Mouse (Mus musculus) heart, embryonic 11.5 days (tissue): Measurements from ENCODE around the gene Pkp4. TPM values are rescaled to one million over a fixed set of nuclear protein-coding genes. Genes with fewer than 3 reads are reported as not detected.
A peak's percentile ranks its signal among the peaks of the same experiment; 100 is the strongest.

Source experiments
- ATAC-seq: fragments of 200-750 bp; cut with Nextera tagmentation; replicated peaks from 2 replicates; pipeline ENCODE4 v1.8.0; 2017; ENCODE audit warnings: moderate library complexity; ENCODE audit not compliant: insufficient number of reproducible peaks, low FRiP score, low TSS enrichment
- H3K27ac ChIP-seq: fragments of 300-500 bp; sonication (generic); 2 replicates; pipeline ENCODE4 v1.5.1; 2014; ENCODE audit warnings: mild to moderate bottlenecking, low read depth, low read length
- H3K27me3 ChIP-seq: fragments of 300-500 bp; sonication (generic); 2 replicates; pipeline ENCODE4 v1.6.1; 2014; ENCODE audit warnings: mild to moderate bottlenecking, low read length, mixed read lengths; ENCODE audit not compliant: control insufficient read depth, insufficient read depth
- H3K36me3 ChIP-seq: fragments of 300-500 bp; sonication (generic); 2 replicates; pipeline ENCODE4 v1.6.1; 2014; ENCODE audit warnings: mild to moderate bottlenecking, low read length, moderate library complexity, mixed read lengths; ENCODE audit not compliant: control insufficient read depth, insufficient read depth
- H3K4me1 ChIP-seq: fragments of 300-500 bp; sonication (generic); 2 replicates; pipeline ENCODE4 v1.6.1; 2014; ENCODE audit warnings: low read length; ENCODE audit not compliant: control insufficient read depth, insufficient read depth
- H3K4me2 ChIP-seq: fragments of 300-500 bp; sonication (generic); 2 replicates; pipeline ENCODE4 v1.6.1; 2014; ENCODE audit warnings: mild to moderate bottlenecking, moderate library complexity
- H3K4me3 ChIP-seq: fragments of 300-500 bp; sonication (generic); 2 replicates; pipeline ENCODE4 v1.5.1; 2014; ENCODE audit warnings: low read depth, low read length
- H3K9ac ChIP-seq: fragments of 300-500 bp; sonication (generic); 2 replicates; pipeline ENCODE4 v1.6.1; 2014; ENCODE audit warnings: mild to moderate bottlenecking, low read depth, low read length, moderate library complexity
- H3K9me3 ChIP-seq: fragments of 300-500 bp; sonication (generic); replicated peaks from 2 replicates; pipeline ENCODE4 v1.6.1; 2016; ENCODE audit warnings: low read length; ENCODE audit not compliant: control insufficient read depth
- WGBS: fragments of 180-500 bp; shearing (Covaris S2); extraction: QIAGEN DNeasy Blood & Tissue Kit; methylation state at CpG from one replicate; pipeline ENCODE4 v1.1.7; 2014; ENCODE audit not compliant: insufficient replicate concordance; 5-methylcytosine and 5-hydroxymethylcytosine counted together
- polyA plus RNA-seq: library from polyadenylated mRNA; unstranded; fragments of >200 nt; fragmentation: Nextera tagmentation; extraction: Ambion mirVana; gene quantifications from 2 replicates; pipeline ENCODE4 v1.2.1, GENCODE M21; 2014

The Pkp4 gene
- polyA plus RNA-seq, 1 experiment from 2014 or later, result 37.6 TPM

DNA sequence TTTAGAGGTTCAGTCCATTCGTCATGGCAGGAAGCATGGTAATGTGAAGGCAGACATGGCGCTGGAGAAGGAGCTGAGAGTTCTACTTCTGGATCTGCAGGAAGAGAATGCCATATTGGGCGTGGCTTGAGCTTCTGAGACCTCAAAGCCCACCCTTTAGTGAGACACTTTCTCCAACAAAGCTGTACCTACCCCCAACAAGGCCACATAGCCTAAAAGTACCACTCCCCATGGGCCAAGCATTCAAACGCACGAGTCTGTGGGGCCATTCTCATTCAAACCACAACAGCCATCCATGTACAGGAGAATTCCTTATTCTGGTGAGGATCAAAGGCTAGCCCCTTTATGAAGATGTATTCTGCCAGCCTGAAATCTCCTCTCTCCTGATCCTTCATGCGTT lies 57.3 kb downstream of the Pkp4 start:
- H3K4me3 ChIP-seq, result no peak overlapping the region
- no peaks in the 10 kb centered on the region for H3K27me3 ChIP-seq
- no peaks in the 10 kb centered on the region for H3K9me3 ChIP-seq
- H3K4me1 ChIP-seq, result peaks cover 18% of the 10 kb centered on the region; the same call in 1 of the 2 replicates
- no peak overlapping the region for H3K9ac ChIP-seq
- H3K4me2 ChIP-seq, result no peak overlapping the region
- no peak overlapping the region for H3K27ac ChIP-seq
- H3K36me3 ChIP-seq, result no peaks in the 10 kb centered on the region
- 91% methylated on average over 6 of the region's 6 CpGs for WGBS
- no peak for ATAC-seq

DNA sequence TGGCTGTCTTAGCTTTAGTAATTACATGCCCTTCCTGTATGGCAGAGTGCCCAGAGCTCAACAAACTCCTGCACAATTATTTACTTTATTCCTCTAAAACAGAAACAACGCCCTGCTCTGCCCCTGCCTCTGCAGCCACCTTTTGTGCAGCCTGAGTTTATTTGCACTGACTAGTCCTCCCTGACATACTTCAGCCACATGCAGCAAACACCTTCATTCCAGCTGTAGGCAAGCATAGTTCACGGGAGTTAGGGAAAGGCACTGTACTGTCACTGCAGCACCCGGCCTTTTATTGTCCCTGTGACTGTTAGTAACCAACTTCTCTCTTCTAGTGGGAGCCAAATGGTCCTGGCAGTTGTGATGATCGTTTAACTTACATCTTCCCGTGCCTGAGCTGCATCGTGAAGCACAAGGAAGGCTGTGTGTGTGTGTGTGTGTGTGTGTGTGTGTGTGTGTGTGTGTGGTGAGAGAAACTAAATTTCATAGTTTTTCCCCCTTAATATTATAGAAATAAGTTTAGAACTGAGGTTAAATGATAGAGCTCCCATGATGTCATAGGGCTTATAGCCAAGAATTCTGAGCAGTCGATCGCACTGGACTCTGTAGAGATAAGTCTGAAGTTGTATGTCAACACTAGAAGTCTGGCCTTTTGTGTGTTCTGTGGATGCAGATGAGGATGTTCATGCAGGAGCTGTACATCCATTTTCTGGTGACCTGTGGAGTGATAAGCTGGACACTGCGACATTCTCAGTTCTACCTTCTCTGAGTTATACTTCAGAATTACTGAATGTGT lies 59.5 kb downstream of the Pkp4 start:
- 46% methylated on average over 9 of the region's 9 CpGs for WGBS
- Histone ChIP-seq H3K9me3 (no peaks in the 10 kb centered on the region), H3K27me3 (no peaks in the 10 kb centered on the region), H3K4me3 (no peak overlapping the region), H3K27ac (peak overlapping the region; percentile 76), H3K36me3 (no peaks in the 10 kb centered on the region), H3K4me1 (peaks cover 15% of the 10 kb centered on the region; the same call in 1 of the 2 replicates), H3K4me2 (0 out of 2 replicates have a peak overlapping the region, but pooled peaks have one; percentile 2), H3K9ac (no peak overlapping the region)
- ATAC-seq, result no peak

DNA sequence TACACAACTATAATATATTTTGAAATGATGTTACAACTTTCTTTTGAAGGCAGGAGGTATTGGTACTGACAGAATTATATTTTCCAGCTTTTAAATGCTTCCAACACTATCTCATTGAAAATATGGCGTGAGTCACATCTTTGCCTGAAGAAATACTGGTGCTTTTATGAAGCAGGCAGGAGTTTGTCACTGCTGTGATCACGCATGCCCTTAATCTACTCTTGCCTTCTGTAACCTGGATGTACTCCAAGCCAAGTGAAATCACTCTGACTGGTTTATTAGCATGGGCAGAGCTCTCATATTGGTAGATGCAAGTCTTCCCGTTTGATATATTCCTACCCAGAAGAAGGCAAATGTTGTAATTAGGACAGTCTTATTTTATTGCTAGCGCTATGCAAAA lies 65.7 kb downstream of the Pkp4 start:
- Histone ChIP-seq H3K9ac (no peak overlapping the region), H3K36me3 (no peaks in the 10 kb centered on the region), H3K27ac (no peak overlapping the region), H3K9me3 (no peaks in the 10 kb centered on the region), H3K27me3 (no peaks in the 10 kb centered on the region), H3K4me1 (no peaks in the 10 kb centered on the region; the same call in 1 of the 2 replicates), H3K4me2 (no peak overlapping the region), H3K4me3 (no peak overlapping the region)
- 89% methylated on average over 4 of the region's 4 CpGs for WGBS
- no peak for ATAC-seq

DNA sequence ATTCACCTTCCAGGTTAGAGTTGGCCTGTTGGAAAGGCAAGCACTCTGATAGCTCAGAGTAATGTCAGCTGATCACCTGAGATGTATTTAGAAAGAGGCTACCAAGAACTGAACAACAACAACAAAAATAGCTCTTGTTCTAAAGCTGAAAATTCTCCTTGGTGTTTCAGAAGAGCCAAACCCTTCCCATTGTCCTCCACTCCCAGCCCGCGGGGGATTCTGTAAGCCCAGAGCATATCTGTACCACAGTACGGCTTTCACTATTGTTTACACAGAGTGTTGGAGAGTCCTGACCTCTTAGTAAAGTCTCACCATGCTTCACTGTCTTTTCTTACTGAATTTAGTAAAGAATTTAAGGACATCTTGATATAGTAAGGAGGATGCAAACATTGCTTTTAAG lies 66.4 kb downstream of the Pkp4 start:
- Histone ChIP-seq H3K27me3 (no peaks in the 10 kb centered on the region), H3K9ac (no peak overlapping the region), H3K4me1 (no peaks in the 10 kb centered on the region; the same call in 1 of the 2 replicates), H3K4me3 (no peak overlapping the region), H3K36me3 (no peaks in the 10 kb centered on the region), H3K27ac (no peak overlapping the region), H3K4me2 (no peak overlapping the region), H3K9me3 (no peaks in the 10 kb centered on the region)
- no peak for ATAC-seq
- 75% methylated on average over 3 of the region's 3 CpGs for WGBS

DNA sequence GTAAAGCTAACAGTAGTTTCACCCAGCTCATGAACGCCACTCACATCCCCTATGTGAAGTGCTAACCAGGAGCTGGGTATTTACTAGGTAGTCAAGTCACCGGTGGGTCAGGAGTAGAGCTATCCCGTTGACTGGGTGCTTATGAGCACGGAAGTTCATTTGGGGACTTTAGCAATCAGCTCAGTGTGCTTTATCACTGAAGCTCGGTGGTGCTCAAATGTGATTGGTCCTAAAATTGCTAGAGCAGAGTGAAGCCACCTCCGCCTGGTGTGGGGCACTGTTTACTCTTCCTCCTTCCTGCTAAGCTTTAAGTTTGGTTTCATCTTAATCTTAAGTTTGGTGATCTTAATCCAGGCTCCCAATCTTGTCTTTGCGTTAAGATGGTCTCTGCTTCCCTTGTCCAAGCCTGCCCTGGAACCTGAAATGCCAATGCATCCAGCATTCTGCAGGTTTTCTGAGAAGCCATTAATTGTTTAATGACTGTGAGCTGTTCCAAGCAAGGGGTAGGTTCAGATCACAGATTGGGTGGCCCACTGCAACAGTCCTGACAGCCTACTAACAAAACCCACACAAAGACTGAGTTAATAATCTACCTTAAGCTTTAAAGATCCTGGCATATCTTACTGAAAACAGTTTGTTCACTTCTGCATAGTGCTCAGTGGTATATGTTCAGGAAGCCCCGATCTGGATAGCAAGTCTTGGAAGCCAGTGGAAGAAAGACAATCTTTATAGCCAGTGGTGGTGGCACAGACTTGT lies 67.0 kb downstream of the Pkp4 start:
- Histone ChIP-seq H3K9me3 (no peaks in the 10 kb centered on the region), H3K4me1 (no peaks in the 10 kb centered on the region; the same call in 1 of the 2 replicates), H3K4me2 (no peak overlapping the region), H3K4me3 (no peak overlapping the region), H3K9ac (no peak overlapping the region), H3K27ac (no peak overlapping the region), H3K27me3 (no peaks in the 10 kb centered on the region), H3K36me3 (no peaks in the 10 kb centered on the region)
- WGBS, result 75% methylated on average over 8 of the region's 8 CpGs
- no peak for ATAC-seq

DNA sequence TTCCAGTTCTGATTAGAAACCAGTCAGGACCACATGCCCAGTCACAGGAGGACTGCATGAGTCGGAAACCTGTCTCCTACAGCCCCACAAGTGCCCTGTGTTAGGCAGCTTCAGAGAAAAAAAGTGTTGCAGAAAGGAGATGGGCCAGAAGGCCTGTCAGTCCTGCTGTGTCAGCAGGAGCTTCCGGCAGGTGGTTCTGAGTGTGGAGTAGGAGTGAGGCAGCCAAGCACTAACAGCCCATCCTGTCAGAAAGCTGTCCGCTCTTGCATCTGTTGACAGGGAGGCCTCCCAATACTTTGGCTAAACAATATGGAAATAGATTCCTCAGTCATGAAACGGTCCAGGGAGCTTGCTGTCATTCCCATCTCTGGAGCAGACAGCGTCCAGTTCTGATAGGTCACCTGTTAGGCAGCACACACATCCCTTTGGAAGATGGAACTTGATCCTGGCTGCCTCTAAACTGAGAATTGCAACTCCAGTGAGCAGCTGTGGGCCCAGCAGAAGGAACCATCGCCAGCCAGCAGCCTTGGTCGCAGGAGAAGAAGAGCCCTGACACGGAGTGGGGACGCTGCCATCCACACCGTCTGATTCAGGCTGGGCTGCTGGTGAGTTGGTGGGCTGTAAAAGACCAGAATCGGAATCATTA lies 68.7 kb downstream of the Pkp4 start:
- no peak overlapping the region for H3K4me2 ChIP-seq
- no peak for ATAC-seq
- H3K27me3 ChIP-seq, result no peaks in the 10 kb centered on the region
- H3K4me1 ChIP-seq, result peaks cover 12% of the 10 kb centered on the region
- 83% methylated on average over 11 of the region's 11 CpGs for WGBS
- no peaks in the 10 kb centered on the region for H3K36me3 ChIP-seq
- no peak overlapping the region; the same call in 1 of the 2 replicates for H3K27ac ChIP-seq
- H3K4me3 ChIP-seq, result no peak overlapping the region
- H3K9me3 ChIP-seq, result no peaks in the 10 kb centered on the region
- H3K9ac ChIP-seq, result no peak overlapping the region

DNA sequence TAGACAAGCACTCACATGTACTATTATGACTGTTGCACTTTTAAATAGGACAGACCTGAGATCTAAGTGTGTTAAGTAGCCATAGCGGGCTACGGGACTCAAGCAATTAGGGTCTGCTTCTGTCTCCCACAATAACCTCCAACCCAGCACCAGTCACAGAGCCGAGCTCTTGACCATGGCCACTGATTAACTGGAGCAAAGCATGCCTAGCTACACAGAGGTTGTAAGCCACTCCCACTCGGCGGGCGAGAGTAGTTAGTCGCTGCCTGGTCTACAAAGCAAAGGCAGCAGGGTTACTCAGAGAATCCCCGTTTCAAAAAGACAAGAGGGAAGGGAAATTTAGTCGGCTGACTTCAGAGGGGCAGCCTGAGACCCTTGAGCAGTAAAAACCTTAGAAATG lies 70.0 kb downstream of the Pkp4 start:
- WGBS, result 62% methylated on average over 9 of the region's 9 CpGs
- no peak for ATAC-seq
- H3K9me3 ChIP-seq, result no peaks in the 10 kb centered on the region
- no peaks in the 10 kb centered on the region for H3K27me3 ChIP-seq
- no peak overlapping the region for H3K9ac ChIP-seq
- H3K4me3 ChIP-seq, result no peak overlapping the region
- H3K36me3 ChIP-seq, result no peaks in the 10 kb centered on the region
- no peak overlapping the region for H3K27ac ChIP-seq
- H3K4me1 ChIP-seq, result peaks cover 17% of the 10 kb centered on the region
- no peak overlapping the region for H3K4me2 ChIP-seq

DNA sequence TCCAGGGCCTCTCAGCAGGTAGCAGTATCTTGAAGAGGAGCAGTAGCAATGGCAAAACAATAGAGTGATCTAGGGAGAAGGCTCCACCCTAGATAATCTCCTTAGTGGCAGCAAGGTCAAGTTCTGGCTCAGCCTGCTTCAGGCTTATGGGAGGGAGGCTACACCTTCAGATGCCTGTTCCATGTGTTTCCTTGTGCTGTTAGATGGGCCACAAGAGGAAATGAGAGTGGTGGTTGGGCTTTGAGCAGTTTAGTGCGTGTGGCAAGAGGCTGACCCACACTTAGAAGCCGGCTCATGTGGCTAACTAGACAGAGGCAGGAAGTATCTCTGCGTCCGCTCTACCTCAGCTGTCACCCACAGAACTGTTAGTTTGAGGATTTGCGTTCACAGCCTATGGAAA lies 70.9 kb downstream of the Pkp4 start:
- H3K4me2 ChIP-seq, result no peak overlapping the region
- H3K27me3 ChIP-seq, result no peaks in the 10 kb centered on the region
- peaks cover 17% of the 10 kb centered on the region for H3K4me1 ChIP-seq
- WGBS, result 77% methylated on average over 5 of the region's 5 CpGs
- 0 out of 2 replicates have a peak overlapping the region, but pooled peaks have one; percentile 29 for H3K27ac ChIP-seq
- no peak overlapping the region for H3K4me3 ChIP-seq
- H3K9me3 ChIP-seq, result no peaks in the 10 kb centered on the region
- no peak overlapping the region for H3K9ac ChIP-seq
- no peaks in the 10 kb centered on the region for H3K36me3 ChIP-seq
- no peak for ATAC-seq
